Mouse (Mus musculus): ENCODE measurements at regions not wholly inside any gene's neighbourhood (a gene's known extent, or its start where the extent isn't known, plus 50 kb on each side); places are given as distances from the start of the nearest gene placed in this dataset.

GRCm38 (mm10) chr11:22613500-22613899, 101.6 kb downstream of the Tmem17 start:
- DNase-seq (ENCODE audit: low spot score in 2 of 2) = no peak

- DNase-seq (ENCODE audit: low spot score in 2 of 2) = peak; percentile 83 to 86
Observed at GRCm38 (mm10) chr11:22617204-22617874, 105.5 kb downstream of the Tmem17 start.

GRCm38 (mm10) chr11:22620912-22621705, 109.2 kb downstream of the Tmem17 start:
- DNase-seq (ENCODE audit: low spot score in 2 of 2) = no peak

- DNase-seq (ENCODE audit: low spot score in 2 of 2) = no peak
Observed at GRCm38 (mm10) chr11:22621868-22622267, 110.0 kb downstream of the Tmem17 start.

GRCm38 (mm10) chr11:22622496-22622997, 110.7 kb downstream of the Tmem17 start:
- no peak for DNase-seq (ENCODE audit: low spot score in 2 of 2)

- no peak for DNase-seq (ENCODE audit: low spot score in 2 of 2)
Observed at GRCm38 (mm10) chr11:22626407-22626806, 114.5 kb downstream of the Tmem17 start.

- no peak for DNase-seq (ENCODE audit: low spot score in 2 of 2)
Observed at GRCm38 (mm10) chr11:22628497-22628896, 116.6 kb downstream of the Tmem17 start.

- no peak for DNase-seq (ENCODE audit: low spot score in 2 of 2)
Observed at GRCm38 (mm10) chr11:22628979-22629378, 117.1 kb downstream of the Tmem17 start.

- no peak for DNase-seq (ENCODE audit: low spot score in 2 of 2)
Observed at GRCm38 (mm10) chr11:22629581-22629980, 117.7 kb downstream of the Tmem17 start.

GRCm38 (mm10) chr11:22629991-22630390, 118.1 kb downstream of the Tmem17 start:
- no peak for DNase-seq (ENCODE audit: low spot score in 2 of 2)

- DNase-seq (ENCODE audit: low spot score in 2 of 2) = no peak
Observed at GRCm38 (mm10) chr11:22630982-22631381, 119.1 kb downstream of the Tmem17 start.

- peak in 1 of 2 experiments; percentile 48 for DNase-seq (ENCODE audit: low spot score in 2 of 2)
Observed at GRCm38 (mm10) chr11:22631606-22632313, 119.9 kb downstream of the Tmem17 start.

GRCm38 (mm10) chr11:22632314-22632700, 120.4 kb downstream of the Tmem17 start:
- DNase-seq (ENCODE audit: low spot score in 2 of 2) = no peak

- no peak for DNase-seq (ENCODE audit: low spot score in 2 of 2)
Observed at GRCm38 (mm10) chr11:22632988-22633387, 121.1 kb downstream of the Tmem17 start.

- DNase-seq (ENCODE audit: low spot score in 2 of 2) = no peak
Observed at GRCm38 (mm10) chr11:22633961-22634360, 122.1 kb downstream of the Tmem17 start.

GRCm38 (mm10) chr11:22635021-22635420, 123.1 kb downstream of the Tmem17 start:
- DNase-seq (ENCODE audit: low spot score in 2 of 2) = no peak

- no peak for DNase-seq (ENCODE audit: low spot score in 2 of 2)
Observed at GRCm38 (mm10) chr11:22636321-22636720, 124.4 kb downstream of the Tmem17 start.

- no peak for DNase-seq (ENCODE audit: low spot score in 2 of 2)
Observed at GRCm38 (mm10) chr11:22636761-22637557, 125.1 kb downstream of the Tmem17 start.

- DNase-seq (ENCODE audit: low spot score in 2 of 2) = no peak
Observed at GRCm38 (mm10) chr11:22638171-22638570, 126.3 kb downstream of the Tmem17 start.

GRCm38 (mm10) chr11:22638700-22639099, 126.8 kb downstream of the Tmem17 start:
- no peak for DNase-seq (ENCODE audit: low spot score in 2 of 2)

Data from layer of hippocampus, postnatal 14 days (tissue).